Mouse (Mus musculus): ENCODE data around the gene Cox7a1.
"Not testable (repeated sequence)": the region's sequence is repeated elsewhere in the genome, so short reads cannot be mapped to it uniquely, and the experiment has no call there.

- TF ChIP-seq POLR2A (IDR thresholded peaks at IDR 0.05; ENCODE audit: borderline replicate concordance, low read depth, low read length); CTCF (IDR thresholded peaks at IDR 0.05; ENCODE audit: low read depth, low read length): not testable (repeated sequence)
Measured at GRCm38 (mm10) chr7:30181929-30182328, 2.0 kb upstream of the Cox7a1 start.
